ENCODE assay signal across 16 mouse cellular contexts in the genomic region with DNA sequence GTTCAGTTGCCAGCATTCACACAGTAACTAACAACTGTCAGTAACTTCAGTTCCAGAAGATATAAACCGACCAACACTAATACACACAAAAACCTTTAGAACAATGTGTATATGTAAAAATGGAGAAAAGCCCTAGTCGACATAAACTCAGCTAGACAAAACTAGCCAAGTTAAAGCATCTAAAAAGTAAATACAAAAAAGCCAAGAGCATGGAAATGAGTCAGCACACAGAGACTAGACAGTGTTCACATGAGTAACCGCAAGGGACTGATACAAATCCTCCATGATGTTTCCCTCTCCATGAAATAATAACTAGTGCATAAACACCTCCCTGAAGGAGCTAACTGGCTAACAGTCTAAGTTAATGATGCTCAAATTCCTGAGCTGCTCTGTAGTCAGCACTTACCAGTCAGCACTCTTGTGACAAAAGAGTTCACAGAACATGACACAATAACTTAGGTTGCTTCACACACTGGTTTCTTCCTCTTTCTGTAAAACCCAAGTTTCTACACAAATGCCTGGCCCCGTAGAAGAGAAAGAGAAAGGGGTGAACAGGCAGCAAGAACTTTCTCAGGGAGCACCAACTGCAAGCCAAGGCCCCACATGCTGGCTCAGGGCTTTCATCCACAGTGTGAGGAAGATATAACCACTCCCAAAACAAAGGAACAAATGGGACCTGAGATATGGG. TPM values are rescaled to one million over a fixed set of nuclear protein-coding genes. Genes with fewer than 3 reads are reported as not detected.
DNase-seq lines count a peak whose midpoint lies in the region; ATAC-seq and TF ChIP-seq lines count a peak whose summit lies in the region.
"Had no signal": no experiment of that assay in that cellular context is flagged by ENCODE, and none has a peak within 500 bp of the region (broad histone marks: within the 10 kb centered on the region; RNA-seq: fewer than 3 reads in every experiment).

No protein-coding gene starts in this region.

- peak; percentile 54 for DNase-seq in liver, adult 2 months (ENCODE audit: extremely low read depth, low read depth, low spot score)
- no peak for DNase-seq in liver
- DNase-seq in lung, postnatal 25 days (ENCODE audit: low spot score), result peak; percentile 53
- peak; percentile 24 to 47 for DNase-seq in spleen, adult 2 months (ENCODE audit: low read depth in 1 of 2, low spot score in 2 of 2)
- DNase-seq in gastrocnemius, postnatal 25 days, result no peak
- no peak for DNase-seq in adrenal gland, postnatal 36 days
- no peak for DNase-seq in right cerebral cortex, postnatal 10 days (ENCODE audit: low spot score in 2 of 2)
- DNase-seq: adrenal gland, postnatal 25 days; cerebellum, adult 9-11 months; kidney, adult 9 months; liver, embryonic 13.5 days had no signal

- no peaks in the 10 kb centered on the region for H3K79me2 ChIP-seq in liver, adult 2 months (ENCODE audit: control insufficient read depth, insufficient read depth, low read length)

- TF ChIP-seq POLR2A in liver, adult 2 months (IDR thresholded peaks at IDR 0.05; ENCODE audit: extremely low read depth, insufficient read depth, low read length), result no peak
- no peak for TF ChIP-seq POLR2A in spleen, adult 2 months (IDR thresholded peaks at IDR 0.05; ENCODE audit: low read depth, low read length)

- H3K9ac ChIP-seq in liver, adult 2 months (ENCODE audit: low read depth, low read length), result no peak overlapping the region
- H3K9ac ChIP-seq: heart, embryonic 13.5 days; hindbrain, embryonic 13.5 days; liver, embryonic 13.5 days; stomach, embryonic 15.5 days had no signal

- no peak overlapping the region for H3K27ac ChIP-seq in liver, adult 2 months (replicated peaks; ENCODE audit: insufficient read depth, low read depth, low read length)
- H3K27ac ChIP-seq in spleen, adult 2 months (ENCODE audit: insufficient read depth, low read length), result peak overlapping the region; percentile 91
- H3K27ac ChIP-seq: heart, embryonic 13.5 days; hindbrain, embryonic 13.5 days; liver, embryonic 13.5 days; stomach, embryonic 15.5 days had no signal

- H3K4me3 ChIP-seq in liver, adult 2 months (ENCODE audit: insufficient read depth, low read depth, low read length), result no peak overlapping the region
- peak overlapping the region; percentile 6; the same call in 1 of the 2 replicates for H3K4me3 ChIP-seq in spleen, adult 2 months (ENCODE audit: extremely low read depth, insufficient read depth, insufficient read length)
- H3K4me3 ChIP-seq: heart, embryonic 13.5 days; hindbrain, embryonic 13.5 days; liver, embryonic 13.5 days; myocyte; stomach, embryonic 15.5 days had no signal

- peak; percentile 94 for ATAC-seq in common myeloid progenitor, adult 5-6 weeks (replicated peaks; ENCODE audit: low read depth, poor library complexity, severe bottlenecking)

- TF ChIP-seq CTCF in liver, adult 2 months (IDR thresholded peaks at IDR 0.05; ENCODE audit: low read depth, low read length), result no peak
- TF ChIP-seq CTCF in spleen, adult 2 months (IDR thresholded peaks at IDR 0.05; ENCODE audit: extremely low read depth, insufficient read depth, insufficient read length, insufficient replicate concordance), result no peak

- H3K4me1 ChIP-seq in liver, adult 2 months (ENCODE audit: control insufficient read depth, insufficient read depth, low read length), result no peaks in the 10 kb centered on the region
- peaks cover 10% of the 10 kb centered on the region for H3K4me1 ChIP-seq in spleen, adult 2 months (ENCODE audit: control insufficient read depth, insufficient read depth, insufficient read length)
- H3K4me1 ChIP-seq: hindbrain, embryonic 13.5 days; stomach, embryonic 15.5 days had no signal

- H3K36me3 ChIP-seq in liver, adult 2 months (ENCODE audit: control insufficient read depth, insufficient read depth, low read length), result peaks cover 32% of the 10 kb centered on the region
- peaks cover 22% of the 10 kb centered on the region for H3K36me3 ChIP-seq in spleen, adult 2 months (ENCODE audit: control insufficient read depth, insufficient read depth, low read length)

- 88% methylated on average over 4 of the region's 4 CpGs for WGBS in liver, adult 2 months
- WGBS in spleen, adult 2 months, result 44% methylated on average over 4 of the region's 4 CpGs

- no peaks in the 10 kb centered on the region for H3K27me3 ChIP-seq in liver, adult 2 months (ENCODE audit: control insufficient read depth, insufficient read depth, low read length)
- H3K27me3 ChIP-seq in spleen, adult 2 months (ENCODE audit: control insufficient read depth, insufficient read depth, low read length), result no peaks in the 10 kb centered on the region
- H3K27me3 ChIP-seq: heart, embryonic 13.5 days; hindbrain, embryonic 13.5 days; liver, embryonic 13.5 days; stomach, embryonic 15.5 days had no signal

RNA-seq across cellular contexts. Expression of a gene that starts 52.6 kb away (rescaled TPM):
- total RNA-seq in liver, adult 2 months (2014; rRNA removed), result 0.20 TPM in 1 of 2 replicates, not detected in the other
- polyA plus RNA-seq in liver, adult 2 months (2012; rRNA removed), result 0.24 and 0.31 TPM in 2 replicates
- total RNA-seq in common myeloid progenitor, adult 5-6 weeks (2017), result not detected in 2 replicates
- polyA plus RNA-seq in spleen, adult 2 months (2012; rRNA removed), result 0.05 TPM in 2 replicates
- under 1 TPM in 1 of 2 experiments, not detected in 1; 0.08 TPM for total RNA-seq in gastrocnemius, postnatal 25 days (2021)
- total RNA-seq in adrenal gland, postnatal 36 days (2021), result 10 to 100 TPM; 68.9 to 70.8 TPM
- polyA plus RNA-seq: myocyte had no signal

Comparison
In these comparisons a context has a peak if more than half of its experiments do, and no peak if none do; other contexts are left out.
1. DNase-seq: peak in liver, adult 2 months (single experiment), lung, postnatal 25 days (single experiment) and spleen, adult 2 months (2 of 2); none in liver (single experiment), gastrocnemius, postnatal 25 days (single experiment), adrenal gland, postnatal 36 days (0 of 2) and right cerebral cortex, postnatal 10 days (0 of 2).
2. RNA of a gene that starts 52.6 kb away (total RNA-seq): 68.9 to 70.8 TPM in adrenal gland, postnatal 36 days; 0.08 TPM in gastrocnemius, postnatal 25 days, 0.20 TPM in liver, adult 2 months and not detected in common myeloid progenitor, adult 5-6 weeks; every median in the first group is over 10 times any median in the second.